Mouse (Mus musculus) right cerebral cortex, postnatal 36 days (tissue): ENCODE results near the gene Pik3cg.
"Not testable (repeated sequence)": the region's sequence is repeated elsewhere in the genome, so short reads cannot be mapped to it uniquely, and the experiment has no call there.

Experiments
- DNase-seq, 2 experiments: peaks; one replicate each; pipeline ENCODE4 v3.0.0; 2022; ENCODE audit warnings: low spot score in 2 of 2, mixed read lengths in 1 of 2

Gene Pik3cg

GRCm38 (mm10) chr12:32207948-32208891 lies at the start of gene Pik3cg:
Gene Pik3cg, minus strand, starts transcription at chr12:32208659.
- DNase-seq, result no peak

GRCm38 (mm10) chr12:32248483-32248882 lies 40.0 kb upstream of the Pik3cg start:
- DNase-seq, result no peak

- DNase-seq, result no peak
Measured at GRCm38 (mm10) chr12:32245566-32246233, 37.2 kb upstream of the Pik3cg start.

GRCm38 (mm10) chr12:32243586-32243985 lies 35.1 kb upstream of the Pik3cg start:
- DNase-seq, result no peak

GRCm38 (mm10) chr12:32239134-32239533 lies 30.7 kb upstream of the Pik3cg start:
- not testable (repeated sequence) for DNase-seq

- no peak for DNase-seq
Measured at GRCm38 (mm10) chr12:32238433-32238832, 30.0 kb upstream of the Pik3cg start.

GRCm38 (mm10) chr12:32237839-32238238 lies 29.4 kb upstream of the Pik3cg start:
- no peak for DNase-seq

DNA sequence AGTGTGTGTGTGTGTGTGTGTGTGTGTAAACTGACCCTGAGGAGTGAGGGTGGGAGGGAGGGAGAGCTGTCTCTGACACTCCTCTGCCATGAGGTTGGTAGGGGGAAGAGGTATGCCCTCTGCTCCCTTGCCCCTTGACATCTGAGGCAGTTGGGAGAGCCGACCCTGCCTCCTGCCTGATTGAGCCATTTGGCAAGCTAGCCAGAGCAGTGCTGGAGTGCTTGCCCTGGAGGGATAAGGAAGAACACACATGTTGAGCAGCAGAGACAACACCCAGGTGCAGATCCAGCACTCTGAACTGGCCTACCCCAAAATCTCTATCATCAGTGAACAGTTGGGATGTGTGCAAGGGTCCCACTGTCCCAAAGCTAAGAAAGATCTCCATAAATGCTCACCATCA lies 28.7 kb upstream of the Pik3cg start:
- DNase-seq, result no peak

GRCm38 (mm10) chr12:32236450-32236849 lies 28.0 kb upstream of the Pik3cg start:
- no peak for DNase-seq

DNA sequence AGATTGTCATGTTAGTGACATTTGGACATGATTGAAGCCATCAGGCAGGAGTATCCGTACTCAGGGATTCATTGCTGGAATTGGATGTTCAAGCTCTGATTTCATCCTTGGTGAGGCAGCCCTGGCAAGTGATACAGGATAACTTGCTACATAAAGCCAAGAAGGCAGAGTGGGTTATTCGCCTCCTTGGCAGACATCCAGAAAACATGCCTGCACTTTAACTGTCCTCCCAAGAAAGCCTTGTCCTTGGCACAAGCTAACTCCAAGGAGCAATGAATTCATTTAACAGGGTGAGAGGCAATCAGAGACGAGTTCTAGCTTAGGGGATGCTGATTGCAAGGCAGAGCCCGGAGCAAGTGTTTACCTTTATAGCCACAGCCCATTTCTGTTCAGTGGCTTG lies 25.4 kb upstream of the Pik3cg start:
- no peak for DNase-seq

- no peak for DNase-seq
Measured at GRCm38 (mm10) chr12:32231398-32231797, 22.9 kb upstream of the Pik3cg start.

DNA sequence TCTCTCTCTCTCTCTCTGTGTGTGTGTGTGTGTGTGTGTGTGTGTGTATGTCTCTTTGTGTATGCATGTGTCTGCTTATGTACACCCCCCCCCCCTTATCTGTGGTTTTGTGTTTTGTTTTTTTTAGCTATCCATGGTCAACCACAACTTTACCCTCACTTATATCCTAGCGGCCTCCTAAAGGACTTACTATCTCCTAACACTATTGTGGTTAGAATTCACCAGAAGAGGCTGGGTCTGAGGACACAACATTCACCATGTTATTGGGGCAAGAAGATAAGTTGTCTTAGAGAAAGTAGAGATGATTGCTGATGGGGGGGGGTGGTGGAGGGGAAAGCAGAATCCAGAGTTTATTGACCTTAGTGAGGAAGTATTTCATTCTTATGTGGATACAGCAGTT lies 15.2 kb upstream of the Pik3cg start:
- DNase-seq, result no peak

DNA sequence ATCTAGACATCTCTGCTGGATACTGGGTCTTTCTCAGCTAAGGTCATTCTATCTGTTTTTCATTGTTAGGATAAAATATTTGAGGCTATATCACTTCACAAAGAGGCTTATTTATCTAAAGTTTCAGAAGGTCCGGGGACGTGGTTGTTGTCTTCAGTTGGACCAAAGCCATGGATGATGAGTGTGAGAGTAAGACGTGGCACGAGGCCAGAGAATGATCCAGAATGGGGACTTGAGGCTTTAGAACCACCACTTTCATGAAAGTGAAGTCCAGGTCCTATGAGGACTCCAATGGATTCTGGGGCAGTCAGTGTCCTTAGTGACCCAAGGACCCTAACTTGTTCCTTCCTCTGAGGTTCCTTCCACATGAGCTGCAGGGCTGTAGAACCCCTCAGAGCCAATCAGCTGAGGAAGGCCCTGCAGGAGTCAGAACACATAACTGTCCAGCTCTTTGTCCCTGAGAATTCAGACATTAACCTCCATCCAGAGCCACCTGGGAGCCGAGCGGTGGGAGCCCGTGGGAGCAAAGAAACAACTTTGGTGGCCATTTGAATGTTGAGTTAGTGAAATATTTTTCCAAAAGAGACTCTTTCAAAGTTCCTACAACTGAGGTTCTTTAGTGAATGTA lies 14.4 kb upstream of the Pik3cg start:
- no peak for DNase-seq

DNA sequence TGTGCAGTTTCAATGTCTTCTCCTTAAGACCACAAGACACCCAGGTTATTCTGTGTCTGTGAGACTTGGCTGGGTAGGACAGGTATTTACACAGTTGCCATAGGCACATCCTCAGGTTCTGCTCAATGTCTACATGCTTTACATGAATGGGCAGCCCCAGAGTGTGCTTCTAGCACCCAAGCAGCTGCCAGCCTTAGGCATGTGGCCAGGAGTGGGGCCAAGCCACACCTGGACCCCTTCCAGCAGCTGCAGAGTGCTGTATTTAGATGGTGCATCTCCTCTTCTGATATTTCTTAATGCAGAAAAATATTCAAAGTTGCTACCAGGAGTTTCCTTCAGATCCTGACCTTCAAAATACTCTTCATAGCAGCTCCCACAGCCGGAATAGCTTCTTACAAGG lies 11.9 kb upstream of the Pik3cg start:
- DNase-seq, result no peak

DNA sequence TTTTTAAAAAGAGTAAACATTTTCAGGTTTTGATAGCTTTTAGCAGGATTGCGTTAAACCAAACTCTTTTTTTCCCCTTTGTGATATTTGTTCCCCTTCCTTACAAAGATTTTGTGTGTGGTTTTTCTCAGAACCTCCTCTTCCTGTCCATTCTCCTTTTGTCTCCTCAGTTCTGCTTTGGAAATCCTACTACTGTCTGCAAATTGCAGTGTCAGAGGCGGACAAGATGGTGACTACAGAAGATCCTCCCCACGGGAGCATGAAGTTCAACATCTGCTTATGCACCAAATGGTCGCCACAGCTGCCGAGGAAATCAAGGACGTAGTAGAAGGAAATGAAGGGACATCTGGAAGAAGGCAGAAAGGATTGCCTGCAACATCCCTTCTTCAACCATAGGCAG lies 6.7 kb upstream of the Pik3cg start:
- DNase-seq, result no peak

DNA sequence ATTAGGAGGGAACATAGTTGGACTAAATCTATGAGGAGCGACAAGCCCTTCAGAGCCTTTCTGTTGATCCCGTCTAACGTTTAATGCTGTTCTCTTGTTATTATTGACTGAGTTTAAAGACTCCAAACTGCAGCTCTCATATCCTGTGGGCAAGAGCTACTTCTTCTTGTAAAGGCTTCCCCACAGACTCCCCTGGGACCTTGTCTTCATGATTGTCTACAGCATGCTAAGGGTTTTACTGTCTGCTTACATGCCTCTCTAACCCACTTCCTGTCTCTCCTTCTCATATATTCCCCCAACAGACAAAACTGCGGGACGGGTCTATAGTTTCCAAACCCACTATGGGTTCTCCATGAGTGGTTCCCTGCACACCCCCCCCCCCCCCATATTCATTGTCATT lies 4.2 kb upstream of the Pik3cg start:
- no peak for DNase-seq

GRCm38 (mm10) chr12:32212156-32212555 lies 3.7 kb upstream of the Pik3cg start:
- no peak for DNase-seq

DNA sequence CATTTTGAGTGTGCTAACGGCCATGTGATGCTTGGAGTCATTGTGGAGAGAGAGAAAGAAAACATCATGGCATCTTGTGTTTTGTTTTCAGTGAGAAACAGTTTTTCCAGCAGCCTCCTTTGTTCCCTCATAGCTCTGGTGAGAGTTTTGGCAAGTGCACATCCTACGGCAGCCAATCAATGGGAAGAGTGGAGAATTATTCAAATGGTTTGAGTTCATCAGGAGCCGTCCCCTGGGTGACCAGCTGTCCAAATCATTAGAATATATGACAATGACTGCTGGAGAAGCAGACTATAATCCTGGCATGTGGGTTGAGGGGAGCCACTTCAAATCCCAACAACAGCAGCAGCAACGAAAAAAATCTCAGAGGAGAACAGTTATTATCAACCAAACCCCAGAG lies 2.8 kb upstream of the Pik3cg start:
- no peak for DNase-seq

DNA sequence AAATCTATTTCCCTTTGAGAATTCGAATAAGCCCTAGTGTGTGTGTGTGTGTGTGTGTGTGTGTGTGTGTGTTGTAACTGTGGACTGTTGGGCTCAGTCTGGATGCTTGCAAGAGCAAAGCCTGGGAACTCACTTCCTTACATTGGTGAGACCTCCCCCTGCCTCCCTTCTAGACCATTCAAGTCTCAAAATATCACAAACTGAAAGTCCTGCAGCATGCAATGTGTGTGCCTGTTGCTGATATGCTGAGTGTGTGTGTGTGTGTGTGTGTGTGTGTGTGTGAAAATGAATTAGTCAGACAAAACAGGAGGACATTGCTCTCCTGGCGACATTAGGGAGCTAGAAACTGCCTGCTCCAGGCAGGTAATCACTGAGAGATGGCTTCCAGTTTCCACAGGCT lies 492 bp upstream of the Pik3cg start:
- DNase-seq, result no peak

DNA sequence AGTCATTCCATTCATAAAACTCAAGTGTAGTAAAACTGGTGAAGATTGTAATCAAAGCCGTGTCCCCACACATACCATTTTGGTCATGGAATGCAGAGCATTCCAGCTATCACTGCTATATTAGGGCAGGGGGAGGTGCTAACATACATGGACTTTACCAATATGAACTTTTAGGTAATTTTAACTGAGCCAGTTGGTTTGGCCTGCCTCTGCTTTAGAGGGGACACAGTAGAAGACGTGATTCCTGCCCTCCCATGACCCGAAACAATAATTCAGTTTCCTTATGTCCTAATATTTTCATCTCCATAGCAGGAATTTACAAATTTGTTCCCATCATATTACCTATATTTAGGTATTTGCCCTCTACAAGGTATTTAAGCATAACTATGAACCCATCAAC lies 1.3 kb downstream of the Pik3cg start:
- DNase-seq, result no peak

DNA sequence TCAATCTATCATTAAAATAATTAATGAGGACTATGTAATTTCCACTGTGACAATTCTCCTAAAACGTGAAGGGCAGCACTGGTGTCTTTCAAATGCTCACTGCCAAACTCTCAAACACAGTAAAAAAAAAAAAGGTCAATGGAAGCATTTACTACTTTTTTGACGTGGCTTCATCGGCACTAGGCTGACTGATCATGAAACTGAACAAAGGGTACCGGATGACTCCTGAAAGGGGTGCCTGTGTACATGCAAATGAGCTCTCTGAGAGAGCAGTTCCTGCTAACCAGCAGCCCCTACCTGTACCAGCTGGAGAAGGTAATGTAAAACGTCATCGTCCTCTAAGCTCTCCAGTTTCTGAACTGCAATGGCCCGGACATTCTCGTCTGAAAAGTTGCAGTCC lies 4.8 kb downstream of the Pik3cg start:
- no peak for DNase-seq

- no peak for DNase-seq
Measured at GRCm38 (mm10) chr12:32202583-32202982, 5.9 kb downstream of the Pik3cg start.

DNA sequence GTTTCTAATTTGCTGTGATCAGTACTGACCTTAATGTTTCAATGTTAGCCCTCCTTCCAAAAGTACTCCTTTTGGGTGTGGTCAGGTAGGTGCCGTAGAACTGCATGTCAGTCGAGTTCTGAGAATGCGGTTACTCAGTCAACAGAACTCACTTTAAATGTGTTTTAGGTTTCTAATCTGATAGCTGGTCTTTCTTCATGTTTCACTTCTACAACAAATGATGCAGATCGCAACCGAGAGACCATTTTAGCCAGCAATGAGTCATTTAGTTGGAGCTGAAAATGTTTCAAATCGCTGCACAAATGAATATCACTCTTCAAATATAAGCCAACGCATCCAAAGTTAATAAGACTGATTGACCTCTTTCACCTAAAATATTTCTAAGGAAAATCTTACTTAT lies 6.5 kb downstream of the Pik3cg start:
- DNase-seq, result no peak
